Mouse (Mus musculus) limb, embryonic 15.5 days (tissue): ENCODE measurements around the gene Arhgef19. TPM values are rescaled to one million over a fixed set of nuclear protein-coding genes. Genes with fewer than 3 reads are reported as not detected.

Experiments
- ATAC-seq: fragments of 200-750 bp; cut with Nextera tagmentation; 2 replicates; pipeline ENCODE4 v1.8.0; 2017; ENCODE audit warnings: low read depth, moderate TSS enrichment; ENCODE audit not compliant: insufficient number of reproducible peaks, low FRiP score, low TSS enrichment
- H3K27ac ChIP-seq: fragments of 300-500 bp; sonication (generic); 2 replicates; pipeline ENCODE4 v1.5.1; 2015; ENCODE audit warnings: moderate library complexity, mild to moderate bottlenecking, inconsistent platforms
- H3K27me3 ChIP-seq: fragments of 300-500 bp; sonication (generic); 2 replicates; pipeline ENCODE4 v1.6.1; 2015; ENCODE audit warnings: inconsistent platforms
- H3K36me3 ChIP-seq: fragments of 300-500 bp; sonication (generic); 2 replicates; pipeline ENCODE4 v1.6.1; 2015; ENCODE audit warnings: inconsistent platforms
- H3K4me1 ChIP-seq: fragments of 300-500 bp; sonication (generic); 2 replicates; pipeline ENCODE4 v1.6.1; 2015; ENCODE audit warnings: inconsistent platforms
- H3K4me2 ChIP-seq: fragments of 300-500 bp; sonication (generic); 2 replicates; pipeline ENCODE4 v1.6.1; 2015; ENCODE audit warnings: mild to moderate bottlenecking, inconsistent platforms
- H3K4me3 ChIP-seq: fragments of 300-500 bp; sonication (generic); 2 replicates; pipeline ENCODE4 v1.5.1; 2015; ENCODE audit warnings: mild to moderate bottlenecking, inconsistent platforms
- H3K9ac ChIP-seq: fragments of 300-500 bp; sonication (generic); 2 replicates; pipeline ENCODE4 v1.6.1; 2015; ENCODE audit warnings: inconsistent platforms
- H3K9me3 ChIP-seq: fragments of 300-500 bp; sonication (generic); 2 replicates; pipeline ENCODE4 v1.6.1; 2016; ENCODE audit warnings: inconsistent platforms
- WGBS: fragments of 180-500 bp; shearing (Covaris S2); methylation state at CpG from one replicate; pipeline ENCODE4 v1.1.7; 2015; 5-methylcytosine and 5-hydroxymethylcytosine counted together
- polyA plus RNA-seq: library from polyadenylated mRNA; unstranded; fragments of >200 nt; fragmentation: Nextera tagmentation; extraction: Ambion mirVana; gene quantifications from 2 replicates; pipeline ENCODE4 v1.2.1, GENCODE M21; 2015

Arhgef19 gene
- 16.3 and 19.7 TPM in 2 replicates for polyA plus RNA-seq

DNA sequence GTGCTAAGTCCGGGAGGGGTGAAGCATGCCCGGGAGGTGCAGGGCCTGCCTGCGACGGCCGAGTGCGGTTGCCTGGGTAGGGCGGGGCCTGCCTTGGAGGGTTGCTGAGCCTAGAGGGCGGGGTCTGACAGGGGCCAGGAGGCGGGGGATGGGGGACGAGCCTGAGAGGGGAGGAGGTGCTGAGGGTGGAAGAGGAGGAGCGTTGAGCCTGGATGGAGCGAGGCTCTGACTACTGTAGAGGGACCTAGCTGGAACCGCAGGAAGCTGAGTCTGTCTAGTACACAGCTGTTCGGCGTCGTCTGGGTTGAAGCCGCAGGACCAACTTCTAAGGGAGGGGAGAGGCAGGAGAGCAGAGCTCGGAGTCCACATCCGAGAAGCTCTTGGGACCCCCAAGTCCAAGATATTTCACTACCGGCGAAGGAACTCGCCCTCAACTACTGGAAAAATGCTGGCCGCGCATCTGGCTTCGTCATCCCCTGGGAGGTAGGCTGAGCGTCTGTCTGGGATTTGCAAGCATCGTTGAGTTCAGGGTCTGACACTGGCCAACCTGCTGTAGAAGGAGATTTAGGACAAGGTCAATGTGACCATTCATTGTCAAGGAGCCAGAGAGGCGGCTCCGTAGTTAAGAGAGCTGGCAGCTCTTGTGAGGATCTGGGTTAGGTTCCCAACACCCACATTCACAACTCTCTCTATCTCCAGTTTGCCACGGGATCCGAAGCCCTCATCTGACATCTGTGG, at the start of gene Arhgef19:
Gene Arhgef19 (plus strand): TSS at position 112 of the 738 bp plus-strand sequence.
- peaks cover 61% of the 10 kb centered on the region for H3K27me3 ChIP-seq
- WGBS, result 3% methylated on average over 31 of the region's 31 CpGs

DNA sequence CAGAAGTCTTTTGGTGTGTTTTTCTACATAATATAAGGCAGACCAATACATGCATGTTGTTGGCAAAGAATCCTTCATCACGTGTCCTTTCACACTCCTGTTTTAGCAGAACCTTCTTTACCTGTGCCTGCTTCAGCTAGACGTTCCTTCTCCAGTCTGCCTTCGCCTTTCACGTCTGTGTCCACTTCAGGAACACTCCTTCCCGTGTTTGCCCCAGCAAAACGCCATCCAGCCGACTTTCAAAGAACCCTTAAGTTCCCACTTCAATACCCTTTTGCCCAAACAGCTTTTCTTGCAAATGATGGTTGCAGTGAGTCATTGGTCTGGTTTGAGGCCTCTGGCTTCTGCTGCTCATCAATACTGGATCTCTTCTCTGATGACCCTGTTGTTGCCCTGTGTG, 48.0 kb upstream of the Arhgef19 start:
- Histone ChIP-seq H3K27ac (no peak overlapping the region), H3K4me3 (no peak overlapping the region), H3K27me3 (no peaks in the 10 kb centered on the region), H3K4me1 (peaks cover 17% of the 10 kb centered on the region), H3K9ac (no peak overlapping the region), H3K4me2 (no peak overlapping the region), H3K36me3 (peaks cover 43% of the 10 kb centered on the region), H3K9me3 (no peaks in the 10 kb centered on the region)
- no peak for ATAC-seq
- WGBS, result 92% methylated on average over 7 of the region's 7 CpGs

More for the DNA sequence above, at the start of gene Arhgef19:
- Histone ChIP-seq H3K9me3 (no peaks in the 10 kb centered on the region), H3K27ac (peak within 1 kb of the TSS; percentile 64; the same call in 1 of the 2 replicates), H3K4me2 (peak within 1 kb of the TSS; percentile 75), H3K4me3 (peak within 1 kb of the TSS; percentile 43), H3K36me3 (no peaks in the 10 kb centered on the region), H3K4me1 (peaks cover 60% of the 10 kb centered on the region), H3K9ac (peak within 1 kb of the TSS; percentile 32)
- peak; percentile 90 for ATAC-seq

DNA sequence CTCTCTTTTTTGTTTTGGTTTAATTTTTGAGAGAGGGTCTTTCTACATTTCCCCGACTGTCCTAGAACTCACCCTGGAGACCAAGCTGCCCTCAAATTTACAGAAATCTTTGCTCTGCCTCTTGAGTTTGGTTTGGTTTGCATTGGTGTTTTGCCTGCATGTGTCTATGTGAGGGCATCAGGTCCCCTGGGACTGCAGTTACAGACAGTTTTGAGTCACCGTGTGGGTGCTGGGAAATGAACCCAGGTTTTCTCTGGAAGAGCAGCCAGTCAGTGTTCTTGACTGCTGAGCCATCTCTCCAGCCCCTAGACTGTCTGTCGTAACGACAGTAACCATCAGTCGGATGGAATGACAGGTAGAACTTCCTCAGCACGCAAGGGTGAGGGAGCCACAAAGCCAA, 44.7 kb upstream of the Arhgef19 start:
- Histone ChIP-seq H3K4me3 (no peak overlapping the region), H3K4me2 (no peak overlapping the region), H3K27me3 (no peaks in the 10 kb centered on the region), H3K36me3 (peaks cover 70% of the 10 kb centered on the region), H3K9me3 (no peaks in the 10 kb centered on the region), H3K9ac (no peak overlapping the region), H3K4me1 (no peaks in the 10 kb centered on the region), H3K27ac (no peak overlapping the region)
- WGBS, result 94% methylated on average over 6 of the region's 6 CpGs
- ATAC-seq, result no peak

DNA sequence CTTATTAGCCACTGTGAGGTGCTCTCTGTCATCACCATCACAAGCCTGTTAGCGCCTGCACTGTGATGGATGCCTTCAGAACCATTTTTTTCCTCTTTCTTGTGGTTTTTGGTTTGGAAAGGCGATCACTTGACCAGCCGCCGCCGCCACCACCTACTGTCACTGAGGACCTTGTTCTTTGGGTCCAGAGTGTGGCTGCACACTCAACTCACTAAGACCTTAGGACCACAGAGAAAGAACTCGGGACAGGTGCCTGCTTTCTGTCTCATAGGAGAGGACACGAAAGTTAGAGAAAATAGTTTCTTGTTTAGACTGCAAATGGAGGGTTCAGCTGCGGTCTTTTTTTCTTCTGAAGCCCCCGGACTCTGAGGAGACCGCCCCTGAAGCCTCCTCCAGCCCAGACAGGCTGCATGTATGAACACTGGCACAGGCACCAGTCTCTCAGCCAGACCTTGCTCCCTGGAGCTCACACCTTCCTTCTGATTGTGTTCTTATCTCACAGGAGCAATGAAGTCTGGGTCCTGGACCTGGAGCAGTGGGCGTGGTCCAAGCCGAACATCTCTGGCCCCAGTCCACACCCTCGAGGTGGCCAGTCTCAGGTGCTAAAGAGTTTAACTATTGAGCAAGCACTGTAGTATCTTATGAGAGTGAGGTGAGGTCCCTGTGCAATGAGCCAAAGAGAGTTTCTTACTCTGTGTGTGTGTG, 42.2 kb upstream of the Arhgef19 start:
- no peak overlapping the region for H3K9ac ChIP-seq
- H3K4me1 ChIP-seq, result no peaks in the 10 kb centered on the region
- H3K9me3 ChIP-seq, result no peaks in the 10 kb centered on the region
- no peak overlapping the region for H3K4me2 ChIP-seq
- H3K27ac ChIP-seq, result no peak overlapping the region
- peaks cover 83% of the 10 kb centered on the region for H3K36me3 ChIP-seq
- H3K27me3 ChIP-seq, result no peaks in the 10 kb centered on the region
- H3K4me3 ChIP-seq, result no peak overlapping the region
- no peak for ATAC-seq
- WGBS, result 97% methylated on average over 13 of the region's 13 CpGs

DNA sequence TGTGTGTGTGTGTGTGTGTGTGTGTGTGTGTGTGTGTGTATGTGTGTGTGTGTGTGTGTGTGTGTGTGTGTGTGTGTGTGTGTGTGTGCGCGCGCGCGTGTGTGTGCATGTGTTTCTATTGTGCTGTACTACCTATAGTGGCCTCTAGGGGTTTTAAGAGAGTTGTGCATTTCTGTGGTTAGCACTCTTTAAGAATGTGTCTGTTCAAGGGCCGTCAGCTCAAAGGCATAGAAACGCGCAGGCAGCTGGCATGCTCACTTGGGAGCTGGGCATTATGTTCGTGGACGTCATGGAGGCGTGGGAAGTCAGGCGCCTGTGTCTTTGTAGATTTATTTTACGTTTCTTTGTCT, 41.6 kb upstream of the Arhgef19 start:
- H3K36me3 ChIP-seq, result peaks cover 88% of the 10 kb centered on the region
- no peak overlapping the region for H3K27ac ChIP-seq
- no peak overlapping the region for H3K4me3 ChIP-seq
- H3K9me3 ChIP-seq, result no peaks in the 10 kb centered on the region
- H3K9ac ChIP-seq, result no peak overlapping the region
- H3K27me3 ChIP-seq, result no peaks in the 10 kb centered on the region
- no peak for ATAC-seq
- 97% methylated on average over 13 of the region's 13 CpGs for WGBS
- no peaks in the 10 kb centered on the region for H3K4me1 ChIP-seq
- no peak overlapping the region for H3K4me2 ChIP-seq

DNA sequence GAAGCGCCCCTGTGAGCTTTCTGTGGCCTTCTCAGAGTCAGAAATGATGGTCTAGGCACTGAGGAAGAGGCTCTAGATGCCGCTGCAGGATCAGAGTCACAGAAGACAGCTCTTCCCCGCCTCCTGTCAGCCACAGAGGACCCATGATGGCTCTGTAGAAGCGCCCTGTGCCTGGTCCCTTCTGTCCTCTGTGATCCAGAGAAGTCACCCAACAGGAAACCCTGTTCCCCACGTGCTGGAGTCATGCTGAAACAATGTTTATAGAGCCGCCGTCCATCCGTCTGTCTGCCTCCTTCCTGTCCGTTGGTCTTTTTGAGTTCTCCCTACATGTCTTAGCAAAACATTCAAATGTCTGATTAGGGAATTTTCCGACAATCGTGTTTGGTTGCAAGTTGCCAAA, 38.4 kb upstream of the Arhgef19 start:
- H3K4me1 ChIP-seq, result no peaks in the 10 kb centered on the region
- ATAC-seq, result no peak
- H3K36me3 ChIP-seq, result peaks cover 74% of the 10 kb centered on the region
- WGBS, result 79% methylated on average over 11 of the region's 11 CpGs
- no peak overlapping the region for H3K4me2 ChIP-seq
- no peak overlapping the region for H3K27ac ChIP-seq
- no peaks in the 10 kb centered on the region for H3K27me3 ChIP-seq
- H3K9me3 ChIP-seq, result no peaks in the 10 kb centered on the region
- no peak overlapping the region for H3K4me3 ChIP-seq
- no peak overlapping the region for H3K9ac ChIP-seq

DNA sequence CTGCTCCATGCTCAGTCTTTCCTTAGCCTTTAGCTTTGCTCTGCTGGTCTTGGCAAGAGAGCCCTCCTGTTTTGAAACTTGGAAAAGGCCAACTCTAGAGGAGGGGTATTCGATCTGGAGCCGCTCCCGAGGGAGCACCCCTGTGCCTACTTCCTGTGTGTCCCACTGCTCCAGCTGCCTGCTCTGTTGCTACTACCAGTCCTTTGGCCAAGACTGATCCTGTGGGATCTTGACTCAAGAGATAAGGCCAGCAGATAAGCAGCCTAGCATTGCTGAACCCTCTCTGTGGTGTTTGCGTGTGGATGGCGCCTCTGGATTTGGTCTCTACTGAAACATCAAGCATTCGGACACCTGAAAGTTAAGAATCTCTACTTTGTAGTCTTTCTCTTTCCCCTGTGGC, 37.1 kb upstream of the Arhgef19 start:
- H3K9me3 ChIP-seq, result no peaks in the 10 kb centered on the region
- 96% methylated on average over 6 of the region's 6 CpGs for WGBS
- no peaks in the 10 kb centered on the region for H3K27me3 ChIP-seq
- H3K9ac ChIP-seq, result no peak overlapping the region
- no peaks in the 10 kb centered on the region for H3K4me1 ChIP-seq
- no peak overlapping the region for H3K4me3 ChIP-seq
- no peak for ATAC-seq
- H3K4me2 ChIP-seq, result no peak overlapping the region
- no peak overlapping the region for H3K27ac ChIP-seq
- H3K36me3 ChIP-seq, result peaks cover 63% of the 10 kb centered on the region

DNA sequence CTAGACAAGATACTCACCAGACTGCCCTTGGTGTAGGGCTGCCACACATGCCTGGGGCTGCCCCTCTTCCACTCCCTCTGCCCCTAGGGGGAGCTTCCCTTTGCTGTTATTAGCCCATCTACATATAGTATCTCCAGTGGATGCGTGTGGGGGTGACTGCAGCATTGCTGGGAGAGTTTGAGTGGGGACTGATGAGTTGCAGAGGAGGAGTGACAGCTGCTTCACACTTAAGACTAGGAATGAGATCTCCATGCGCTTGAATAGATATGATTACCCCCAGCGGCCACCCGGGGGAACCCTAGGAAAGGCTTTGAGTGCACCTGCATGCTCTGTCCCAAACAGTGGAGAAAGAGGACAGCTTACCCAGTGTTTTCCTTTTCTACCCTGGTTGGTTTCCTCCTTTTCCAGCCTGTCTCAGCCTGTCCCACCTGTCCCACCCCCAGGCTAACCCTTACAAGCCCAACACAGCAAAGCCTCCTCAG, 34.7 kb upstream of the Arhgef19 start:
- Histone ChIP-seq H3K9me3 (no peaks in the 10 kb centered on the region), H3K4me1 (no peaks in the 10 kb centered on the region), H3K27ac (no peak overlapping the region), H3K36me3 (peaks cover 43% of the 10 kb centered on the region), H3K9ac (no peak overlapping the region), H3K4me3 (no peak overlapping the region), H3K4me2 (no peak overlapping the region), H3K27me3 (no peaks in the 10 kb centered on the region)
- ATAC-seq, result no peak
- 75% methylated on average over 4 of the region's 4 CpGs for WGBS

DNA sequence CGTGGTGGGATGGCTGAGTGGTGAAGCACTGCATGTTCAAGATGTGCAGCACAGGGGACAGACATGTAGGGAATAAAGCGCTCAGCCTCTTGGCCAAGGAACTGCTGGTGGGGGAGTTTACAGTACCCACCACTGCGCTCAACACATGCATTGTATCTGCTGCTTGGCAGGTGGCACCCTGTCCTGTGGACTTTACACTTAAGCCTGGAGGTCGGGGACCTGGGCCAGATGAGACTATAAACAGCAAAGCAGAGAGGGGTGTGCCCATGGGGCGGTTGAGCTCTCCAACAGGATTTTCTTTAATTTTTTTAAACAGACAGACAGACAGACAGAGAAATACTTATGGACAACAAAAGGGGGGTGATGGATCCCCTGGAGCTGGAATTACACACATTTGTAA, 32.2 kb upstream of the Arhgef19 start:
- Histone ChIP-seq H3K4me3 (no peak overlapping the region), H3K36me3 (peaks cover 19% of the 10 kb centered on the region), H3K4me2 (no peak overlapping the region), H3K9ac (no peak overlapping the region), H3K27ac (no peak overlapping the region), H3K4me1 (peaks cover 8% of the 10 kb centered on the region; the same call in 1 of the 2 replicates), H3K9me3 (no peaks in the 10 kb centered on the region), H3K27me3 (no peaks in the 10 kb centered on the region)
- ATAC-seq, result no peak
- WGBS, result 91% methylated on average over 5 of the region's 5 CpGs

DNA sequence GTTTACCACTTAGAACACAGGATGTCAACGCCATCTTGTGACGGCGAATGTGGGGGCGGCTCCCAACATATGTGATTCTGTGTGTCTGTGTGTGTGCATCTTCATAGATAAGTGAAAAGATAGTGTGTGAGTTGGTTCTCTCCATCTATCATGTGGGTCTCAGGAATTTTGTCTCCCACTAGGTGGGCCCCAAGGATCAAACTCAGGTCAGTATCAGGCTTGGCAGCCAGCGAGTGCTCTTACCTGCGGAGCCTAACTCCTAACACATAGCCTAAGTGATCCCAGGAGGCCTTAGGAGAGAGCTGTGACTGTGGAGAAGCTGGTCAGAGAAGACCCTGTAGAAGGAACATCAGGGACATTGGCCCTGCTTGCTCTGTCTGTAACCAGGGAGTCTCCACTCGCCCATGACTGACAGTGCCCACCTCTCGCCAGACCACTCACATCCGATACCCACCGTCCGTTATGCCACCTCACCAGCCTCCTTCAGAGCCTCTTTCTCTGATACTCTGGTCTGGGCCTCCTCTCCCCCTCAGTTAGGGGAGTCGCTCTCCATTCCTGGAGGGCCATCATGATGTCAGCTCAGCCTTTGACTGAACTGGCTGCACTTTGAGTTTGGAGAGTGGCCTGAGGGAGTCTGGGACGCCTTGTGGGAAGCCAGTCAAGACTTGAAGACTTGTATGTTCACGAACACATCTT, 28.6 kb upstream of the Arhgef19 start:
- no peak overlapping the region for H3K9ac ChIP-seq
- peak overlapping the region; percentile 33 for H3K4me2 ChIP-seq
- no peaks in the 10 kb centered on the region for H3K27me3 ChIP-seq
- peak overlapping the region; percentile 76 for H3K27ac ChIP-seq
- H3K36me3 ChIP-seq, result no peaks in the 10 kb centered on the region; the same call in 1 of the 2 replicates
- H3K9me3 ChIP-seq, result no peaks in the 10 kb centered on the region
- peak overlapping the region; percentile 31 for H3K4me3 ChIP-seq
- peaks cover 18% of the 10 kb centered on the region for H3K4me1 ChIP-seq
- WGBS, result 63% methylated on average over 14 of the region's 14 CpGs
- ATAC-seq, result peak; percentile 44; the same call in 1 of the 2 replicates

DNA sequence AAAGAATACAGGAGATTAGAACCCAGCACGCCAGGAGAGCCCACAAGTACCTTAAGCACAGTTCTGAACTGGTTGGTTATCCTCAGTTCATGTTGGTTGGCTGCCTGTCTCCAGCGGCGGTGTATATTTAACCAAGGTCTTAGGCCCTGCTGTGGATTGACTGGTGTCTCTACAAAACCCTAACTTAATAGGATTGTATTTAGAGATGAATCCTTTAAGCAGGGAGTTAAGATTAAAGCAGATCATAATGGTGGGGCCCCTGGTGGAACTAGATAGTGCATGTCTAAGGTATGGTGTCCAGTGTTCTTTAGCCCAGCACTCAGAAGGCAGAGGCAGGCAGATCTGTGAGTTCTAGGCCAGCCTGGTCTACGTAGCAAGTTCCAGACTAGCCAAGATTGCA, 27.7 kb upstream of the Arhgef19 start:
- peaks cover 18% of the 10 kb centered on the region for H3K4me1 ChIP-seq
- H3K4me2 ChIP-seq, result no peak overlapping the region
- H3K27ac ChIP-seq, result no peak overlapping the region
- no peaks in the 10 kb centered on the region for H3K27me3 ChIP-seq
- H3K4me3 ChIP-seq, result no peak overlapping the region
- WGBS, result 96% methylated on average over 4 of the region's 4 CpGs
- ATAC-seq, result no peak
- H3K9ac ChIP-seq, result no peak overlapping the region
- H3K9me3 ChIP-seq, result no peaks in the 10 kb centered on the region
- H3K36me3 ChIP-seq, result no peaks in the 10 kb centered on the region; the same call in 1 of the 2 replicates

DNA sequence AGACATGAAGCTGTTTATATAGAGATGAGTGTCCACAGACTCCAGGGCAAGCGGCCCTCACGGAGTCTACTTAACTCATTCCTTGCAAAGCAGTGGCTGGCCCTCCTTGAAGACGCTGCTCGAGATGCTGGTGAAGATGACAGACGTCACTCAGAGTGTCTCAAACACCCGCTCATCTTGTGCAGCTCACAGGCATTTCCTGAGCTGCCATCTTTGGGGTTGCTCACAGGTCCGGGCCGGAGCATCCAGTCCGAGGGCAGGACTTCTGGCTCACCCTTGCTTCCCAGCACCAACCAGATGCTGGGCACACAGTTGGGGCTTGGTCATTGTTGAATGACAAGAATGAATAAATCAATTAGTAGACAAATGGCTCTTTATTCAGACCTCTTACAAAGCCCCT, 26.4 kb upstream of the Arhgef19 start:
- no peak for ATAC-seq
- Histone ChIP-seq H3K9me3 (no peaks in the 10 kb centered on the region), H3K36me3 (no peaks in the 10 kb centered on the region), H3K27ac (0 out of 2 replicates have a peak overlapping the region, but pooled peaks have one; percentile 51), H3K9ac (no peak overlapping the region), H3K4me3 (no peak overlapping the region), H3K27me3 (no peaks in the 10 kb centered on the region), H3K4me1 (peaks cover 18% of the 10 kb centered on the region), H3K4me2 (no peak overlapping the region)
- WGBS, result 89% methylated on average over 9 of the region's 9 CpGs
